Mouse (Mus musculus) cerebellum, adult 11-12 months (tissue): ENCODE data around the gene Rab13.
A peak's percentile ranks its signal among the peaks of the same experiment; 100 is the strongest.

Experiments used
- DNase-seq: peaks from one replicate; pipeline ENCODE4 v3.0.0; 2022

The Rab13 gene

DNA sequence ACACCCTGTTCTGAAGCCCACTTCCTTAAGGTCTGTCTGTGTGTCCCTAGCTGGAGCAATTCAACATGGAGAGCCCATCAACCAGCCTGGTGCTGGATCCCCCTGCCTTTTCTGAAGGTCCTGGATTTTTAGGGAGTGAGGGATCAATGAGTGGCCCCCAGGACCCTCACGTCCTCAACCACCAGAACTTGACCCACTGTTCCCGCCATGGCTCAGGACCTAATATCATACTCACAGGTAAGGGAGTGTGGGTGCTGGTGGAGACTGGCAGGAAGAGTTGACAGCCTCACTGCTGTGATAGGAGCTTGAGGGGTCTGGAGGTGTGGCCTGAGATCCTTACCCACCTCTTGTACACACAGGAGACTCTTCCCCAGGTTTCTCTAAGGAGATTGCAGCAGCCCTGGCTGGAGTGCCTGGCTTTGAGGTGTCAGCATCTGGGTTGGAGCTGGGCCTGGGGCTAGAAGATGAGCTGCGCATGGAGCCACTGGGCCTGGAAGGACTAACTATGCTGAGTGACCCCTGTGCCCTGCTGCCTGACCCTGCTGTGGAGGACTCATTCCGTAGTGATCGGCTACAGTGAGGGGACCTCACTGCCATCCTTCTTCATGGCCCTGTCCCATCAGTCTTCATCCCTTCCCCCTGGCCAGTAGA, 49.8 kb downstream of the Rab13 start:
- DNase-seq: peak; percentile 33

DNA sequence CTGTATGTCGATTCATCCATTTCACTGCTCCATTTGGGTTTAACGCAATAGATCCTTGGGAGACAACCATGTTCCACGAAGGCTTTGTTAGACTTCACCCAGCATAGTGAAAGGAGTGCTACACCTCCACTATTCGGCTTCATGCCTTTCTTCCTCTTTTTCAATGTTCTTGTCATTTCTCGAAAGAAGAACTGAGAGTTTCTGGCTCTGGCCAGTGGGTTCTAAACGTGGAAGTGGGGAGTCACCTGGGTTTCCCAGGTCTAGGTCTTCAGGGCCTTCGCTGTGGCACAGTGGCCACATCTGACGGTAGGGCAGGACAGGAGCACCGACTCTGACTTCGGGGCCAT, 51.2 kb downstream of the Rab13 start:
- DNase-seq: no peak

DNA sequence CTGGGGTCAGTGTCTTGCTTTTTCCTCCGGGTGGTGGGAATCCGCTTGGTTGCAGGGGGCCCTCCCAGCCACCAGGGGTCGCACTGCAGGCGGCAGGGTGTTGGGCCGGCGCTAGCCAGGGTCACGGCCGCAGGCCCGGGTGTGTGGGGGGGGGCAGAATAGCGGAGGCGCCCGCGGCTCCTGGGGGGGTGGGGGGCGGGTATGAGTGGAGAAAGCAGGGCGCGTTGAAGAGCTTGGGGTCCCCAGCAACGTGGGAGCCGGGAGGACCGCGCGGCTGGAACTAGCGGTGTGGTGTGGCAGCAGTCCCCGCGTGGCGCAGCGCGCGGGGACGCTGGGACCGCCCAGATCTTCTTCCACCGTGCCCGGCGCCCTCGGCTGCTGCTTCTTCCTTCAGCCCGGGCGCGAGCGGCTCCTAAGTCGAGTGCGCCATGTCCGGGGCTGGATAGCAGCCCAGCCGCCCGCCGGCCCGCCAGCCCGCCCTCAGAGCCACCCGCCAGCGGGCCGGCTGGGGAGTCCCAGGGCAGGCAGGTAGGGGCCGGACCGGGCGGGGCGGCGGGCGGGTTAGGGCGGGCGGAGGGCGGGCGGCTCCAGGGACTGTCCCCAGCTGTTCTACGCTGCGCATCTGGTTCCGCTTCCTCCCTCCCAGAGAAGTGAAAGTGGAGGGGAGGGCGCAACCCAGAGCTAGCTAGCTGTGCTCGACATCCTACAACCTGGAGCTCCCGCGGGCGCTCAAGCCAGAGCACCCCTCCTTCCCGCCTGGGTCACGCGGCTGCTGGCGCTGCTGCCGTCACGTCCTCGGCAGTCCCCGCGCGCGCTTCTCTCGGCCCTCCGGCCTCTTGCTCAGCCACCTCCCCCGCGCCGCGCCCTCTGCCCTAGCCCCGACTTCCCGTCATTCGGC, 51.8 kb downstream of the Rab13 start, which contains the start of gene Dennd4b:
Gene Dennd4b (plus strand): TSS at position 152 of the 898 bp plus-strand sequence.
- peak; percentile 91 for DNase-seq

DNA sequence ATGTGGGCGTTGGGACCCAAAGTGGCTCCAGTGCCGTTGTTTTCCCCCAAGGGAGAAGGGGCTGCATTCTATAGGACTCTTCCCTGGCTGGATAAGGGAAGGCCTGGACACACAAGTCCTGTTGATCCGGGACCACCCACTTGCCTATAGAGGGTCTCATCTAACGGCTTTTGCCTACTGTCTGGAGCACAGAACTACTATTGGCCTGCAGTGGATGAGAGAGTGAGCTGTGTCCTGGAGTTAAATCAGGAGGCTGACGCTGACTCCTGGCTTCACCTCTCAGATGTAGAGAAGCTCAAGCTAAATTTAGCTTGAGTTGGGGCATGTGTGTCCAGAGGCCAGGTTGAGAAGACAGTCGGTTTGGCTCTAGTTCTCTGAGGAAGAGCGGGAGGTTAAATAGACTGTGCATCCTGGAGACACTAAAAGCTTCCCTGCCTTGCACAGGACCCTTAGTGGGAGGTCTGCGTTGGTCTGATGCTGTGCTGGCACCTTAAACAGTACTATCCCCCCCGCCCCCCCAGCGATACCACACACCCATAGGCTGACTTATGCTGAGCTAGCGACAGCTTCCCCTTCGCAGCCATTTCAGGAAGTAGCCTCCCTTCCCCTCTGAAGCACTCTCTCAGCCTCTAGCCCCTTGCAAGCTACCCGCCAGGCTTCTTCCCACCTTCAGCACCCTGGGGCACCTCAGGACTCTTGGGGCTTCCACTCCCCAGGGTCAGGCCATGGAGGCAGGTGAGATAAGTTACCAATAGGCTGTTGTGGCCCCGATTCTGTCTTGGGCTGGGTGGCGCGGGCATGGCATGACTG, 52.6 kb downstream of the Rab13 start:
- DNase-seq: peak; percentile 77

DNA sequence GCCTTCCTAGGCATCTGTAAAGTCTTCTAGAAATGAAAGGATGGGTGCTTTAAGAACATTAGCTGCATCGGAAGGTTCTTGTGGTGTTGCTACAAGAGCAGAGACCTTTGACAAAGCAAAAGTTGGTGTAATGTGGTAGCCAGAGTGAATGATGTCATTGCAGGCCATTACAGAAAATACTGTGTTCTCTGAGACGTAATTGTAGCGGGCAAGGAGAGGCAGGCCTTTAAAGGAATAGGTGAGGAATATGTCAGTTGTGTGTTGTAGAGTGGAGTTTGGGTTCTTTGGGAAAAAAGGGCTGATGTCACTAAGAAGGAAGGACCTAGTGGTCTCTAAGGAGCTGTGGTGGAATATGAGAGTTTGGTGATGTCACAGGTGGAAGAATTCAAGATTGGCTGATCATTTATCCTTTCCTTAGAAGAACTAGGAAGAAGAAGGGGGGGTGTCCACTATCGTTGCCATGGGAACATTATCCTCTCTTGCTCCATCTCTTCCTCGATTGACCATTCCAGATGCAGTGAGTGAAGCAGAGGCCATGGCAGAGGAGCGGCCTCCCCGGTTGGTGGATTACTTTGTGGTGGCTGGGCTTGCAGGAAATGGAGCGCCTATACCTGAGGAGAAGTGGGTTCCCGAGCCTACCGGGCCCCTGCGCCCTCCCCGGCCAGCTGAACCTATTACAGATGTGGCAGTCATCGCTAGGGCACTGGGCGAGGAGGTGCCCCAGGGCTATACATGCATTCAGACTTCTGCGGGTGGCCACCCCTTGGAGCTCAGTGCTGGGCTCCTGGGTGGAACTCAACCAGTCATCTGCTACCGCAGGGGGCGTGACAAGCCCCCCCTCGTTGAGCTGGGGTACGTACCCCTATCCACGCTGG, 53.6 kb downstream of the Rab13 start:
- DNase-seq: peak; percentile 61

DNA sequence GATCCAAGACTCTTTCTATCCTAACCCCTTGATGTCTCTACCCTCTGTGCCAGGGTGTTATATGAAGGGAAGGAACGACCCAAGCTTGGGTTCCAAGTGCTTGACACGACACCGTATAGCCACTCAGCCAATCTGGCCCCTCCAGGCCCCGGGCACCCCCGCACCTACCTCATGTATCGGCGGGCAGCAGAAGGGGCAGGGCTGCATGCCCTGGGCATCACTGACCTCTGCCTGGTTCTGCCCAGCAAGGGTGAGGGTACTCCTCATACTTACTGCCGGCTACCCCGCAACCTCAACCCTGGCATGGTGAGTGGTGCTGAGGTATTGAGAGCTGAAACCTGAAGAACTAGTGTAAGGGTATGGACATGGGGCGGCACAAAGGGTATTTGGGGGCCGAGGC, 54.7 kb downstream of the Rab13 start:
- peak; percentile 47 for DNase-seq

DNA sequence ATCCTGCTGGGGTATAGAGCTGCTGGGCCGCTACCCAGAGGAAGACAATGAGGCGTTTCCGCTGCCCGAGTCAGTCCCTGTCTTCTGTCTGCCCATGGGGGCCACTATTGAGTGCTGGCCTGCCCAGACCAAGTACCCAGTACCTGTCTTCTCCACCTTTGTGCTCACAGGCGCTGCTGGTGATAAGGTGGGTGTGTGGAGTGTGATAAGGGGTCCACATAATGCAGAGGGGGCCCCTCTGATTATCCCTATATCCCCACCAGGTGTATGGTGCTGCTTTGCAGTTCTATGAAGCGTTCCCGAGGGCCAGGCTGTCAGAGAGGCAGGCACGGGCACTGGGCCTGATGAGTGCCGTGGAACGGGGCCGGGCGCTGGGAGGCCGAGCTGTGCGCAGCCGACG, 55.5 kb downstream of the Rab13 start:
- no peak for DNase-seq

DNA sequence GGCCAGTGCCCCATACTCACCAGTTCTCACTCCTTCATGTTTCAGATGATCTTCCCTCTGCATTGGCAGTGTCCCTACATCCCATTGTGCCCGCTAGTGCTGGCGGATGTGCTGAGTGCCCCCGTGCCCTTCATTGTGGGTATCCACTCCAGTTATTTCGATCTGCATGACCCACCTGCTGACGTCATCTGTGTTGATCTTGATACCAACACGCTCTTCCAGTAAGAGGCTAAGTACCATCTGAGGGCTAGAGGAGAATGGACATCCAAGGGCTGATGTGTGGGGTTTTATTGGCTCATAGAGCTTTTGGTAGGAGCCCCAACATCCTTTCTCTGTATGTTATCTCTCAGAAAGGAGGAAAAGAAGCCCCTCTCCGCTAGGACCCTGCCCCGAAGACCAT, 57.3 kb downstream of the Rab13 start:
- no peak for DNase-seq

DNA sequence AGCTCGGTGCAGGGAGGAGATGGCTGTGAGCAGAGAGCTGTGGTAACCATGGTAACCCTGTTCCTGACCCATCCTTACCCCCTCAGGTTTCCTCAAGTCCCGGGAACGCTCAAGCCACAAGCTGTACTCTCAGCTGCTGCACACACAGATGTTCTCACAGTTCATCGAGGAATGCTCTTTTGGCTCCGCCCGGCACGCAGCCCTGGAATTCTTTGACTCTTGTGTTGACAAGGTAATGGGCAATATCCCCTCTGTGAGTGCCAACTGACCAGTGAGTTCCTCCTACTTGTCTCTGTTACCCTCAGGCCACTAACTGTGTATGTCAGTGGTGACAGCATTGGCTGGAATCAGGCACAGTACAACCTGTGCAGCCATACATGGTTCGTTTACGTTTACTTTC, 58.7 kb downstream of the Rab13 start:
- DNase-seq: peak; percentile 29

DNA sequence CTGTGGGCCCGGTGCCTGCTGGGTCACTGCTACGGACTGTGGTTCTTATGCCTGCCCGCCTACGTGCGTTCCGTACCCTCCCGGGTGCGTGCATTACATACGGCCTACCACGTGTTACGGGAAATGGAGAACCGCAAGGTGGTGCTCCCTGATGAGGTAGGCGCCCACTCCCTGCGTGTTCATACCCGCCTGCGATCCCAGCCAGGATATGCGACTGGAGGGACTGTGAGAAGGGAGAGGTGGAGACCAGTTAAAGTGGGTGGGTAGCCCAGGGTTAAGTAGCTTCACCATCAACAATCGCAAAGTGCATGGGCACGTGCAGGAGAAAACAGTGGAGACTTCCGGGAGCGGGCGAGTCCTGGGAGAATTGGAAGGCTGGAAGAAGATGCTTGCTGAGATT, 60.4 kb downstream of the Rab13 start:
- DNase-seq: peak; percentile 38

DNA sequence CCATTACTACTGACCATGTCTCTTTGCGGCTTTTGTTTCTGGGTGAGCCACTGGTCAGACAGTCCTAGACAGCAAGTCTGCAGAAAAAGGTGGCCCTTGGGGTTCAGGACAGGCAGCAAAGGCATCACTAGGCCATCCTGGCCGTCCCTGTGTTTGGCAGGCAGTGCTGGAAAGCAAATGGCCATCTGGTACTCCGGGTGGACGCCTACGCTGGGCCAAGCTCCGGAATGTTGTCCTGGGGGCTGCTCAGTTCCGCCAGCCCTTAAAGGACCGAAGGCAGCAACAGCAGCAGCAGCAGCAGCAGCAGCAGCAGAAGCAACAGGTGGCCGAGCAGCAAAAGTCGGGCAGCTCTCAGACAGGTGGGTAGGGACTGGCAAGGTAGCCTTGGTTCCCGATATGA, 61.8 kb downstream of the Rab13 start:
- peak; percentile 86 for DNase-seq
